Mouse (Mus musculus) stomach, embryonic 14.5 days (tissue): ENCODE results near the gene Usp53. TPM values are rescaled to one million over a fixed set of nuclear protein-coding genes. Genes with fewer than 3 reads are reported as not detected.

Experiments used
- ATAC-seq: fragments of 200-750 bp; cut with Nextera tagmentation; 2 replicates; pipeline ENCODE4 v1.8.0; 2017; ENCODE audit warnings: low read depth, moderate TSS enrichment; ENCODE audit not compliant: insufficient number of reproducible peaks, insufficient read depth, low FRiP score
- H3K27ac ChIP-seq: fragments of 300-500 bp; sonication (generic); 2 replicates; pipeline ENCODE4 v1.5.1; 2014; ENCODE audit warnings: mild to moderate bottlenecking, low read length, moderate library complexity, mixed read lengths
- H3K27me3 ChIP-seq: fragments of 300-500 bp; sonication (generic); 2 replicates; pipeline ENCODE4 v1.6.1; 2014; ENCODE audit warnings: low read length, control low read depth, mixed read lengths; ENCODE audit not compliant: control insufficient read depth, insufficient read depth
- H3K36me3 ChIP-seq: fragments of 300-500 bp; sonication (generic); 2 replicates; pipeline ENCODE4 v1.6.1; 2014; ENCODE audit warnings: mild to moderate bottlenecking, control low read depth, low read length, moderate library complexity, mixed read lengths; ENCODE audit not compliant: control insufficient read depth, insufficient read depth
- H3K4me1 ChIP-seq: fragments of 300-500 bp; sonication (generic); 2 replicates; pipeline ENCODE4 v1.6.1; 2014; ENCODE audit warnings: low read length, control low read depth, mixed read lengths; ENCODE audit not compliant: control insufficient read depth, insufficient read depth
- H3K4me2 ChIP-seq: fragments of 300-500 bp; sonication (generic); replicated peaks from 2 replicates; pipeline ENCODE4 v1.6.1; 2014; ENCODE audit warnings: low read depth, low read length, control low read depth
- H3K4me3 ChIP-seq: fragments of 300-500 bp; sonication (generic); 2 replicates; pipeline ENCODE4 v1.5.1; 2014; ENCODE audit warnings: low read depth, low read length, control low read depth
- H3K9ac ChIP-seq: fragments of 300-500 bp; sonication (generic); replicated peaks from 2 replicates; pipeline ENCODE4 v1.6.1; 2014; ENCODE audit warnings: low read depth, mild to moderate bottlenecking, control low read depth, low read length, moderate library complexity, mixed read lengths
- H3K9me3 ChIP-seq: fragments of 300-500 bp; sonication (generic); 2 replicates; pipeline ENCODE4 v1.6.1; 2016; ENCODE audit warnings: low read depth, low read length, control low read depth; ENCODE audit not compliant: control insufficient read depth
- WGBS: fragments of 180-500 bp; shearing (Covaris S2); extraction: QIAGEN DNeasy Blood & Tissue Kit; methylation state at CpG from one replicate; pipeline ENCODE4 v1.1.7; 2014; 5-methylcytosine and 5-hydroxymethylcytosine counted together
- polyA plus RNA-seq: library from polyadenylated mRNA; unstranded; fragments of >200 nt; fragmentation: Nextera tagmentation; extraction: Ambion mirVana; gene quantifications from 2 replicates; pipeline ENCODE4 v1.2.1, GENCODE M21; 2014

Usp53 gene
- polyA plus RNA-seq, 1 experiment from 2014 or later: 24.3 TPM

DNA sequence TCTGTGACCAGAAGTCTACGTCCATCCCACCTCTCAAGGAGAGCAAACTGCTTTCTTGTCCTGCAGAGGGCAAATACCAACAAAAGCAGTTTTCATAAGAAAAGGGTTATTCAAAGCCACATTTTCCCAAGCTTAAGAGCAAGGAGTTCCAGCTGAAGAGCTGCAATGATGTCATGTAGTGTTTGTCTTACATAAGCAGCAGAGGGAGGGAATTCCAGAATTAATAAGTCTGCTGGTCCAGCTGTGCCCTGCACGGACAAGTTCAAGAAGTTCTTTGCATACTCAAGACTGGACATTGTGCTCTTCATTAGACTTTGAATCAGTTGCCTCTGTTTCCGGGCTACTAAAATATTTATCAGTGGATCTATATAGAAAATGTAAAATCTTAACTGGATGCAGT is 16.7 kb upstream of the Usp53 start:
- H3K36me3 ChIP-seq: no peaks in the 10 kb centered on the region
- 67% methylated on average over 3 of the region's 3 CpGs for WGBS
- no peak overlapping the region for H3K4me2 ChIP-seq

DNA sequence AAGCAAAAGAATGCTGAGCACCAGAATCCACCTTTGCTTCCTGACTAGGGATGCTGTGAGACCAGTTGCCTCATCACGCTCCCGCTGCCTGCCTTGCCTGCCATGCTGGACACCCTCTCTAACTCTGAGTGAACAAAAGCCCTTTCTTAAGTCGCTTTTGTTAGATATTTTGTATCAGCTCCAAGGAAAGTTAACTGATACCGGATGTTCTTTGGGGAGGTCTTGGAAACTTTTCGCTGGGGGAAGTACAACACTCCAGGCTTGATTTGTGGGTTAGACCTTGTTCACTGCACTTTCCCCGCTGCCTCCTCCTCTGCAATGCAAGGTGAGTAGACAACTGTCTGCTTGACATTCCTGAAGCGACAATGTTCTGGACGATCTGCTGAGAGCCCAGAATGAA is 14.2 kb upstream of the Usp53 start:
- Histone ChIP-seq H3K4me1 (no peaks in the 10 kb centered on the region), H3K27me3 (no peaks in the 10 kb centered on the region), H3K4me2 (no peak overlapping the region), H3K27ac (no peak overlapping the region), H3K9me3 (no peaks in the 10 kb centered on the region), H3K36me3 (no peaks in the 10 kb centered on the region), H3K9ac (no peak overlapping the region), H3K4me3 (no peak overlapping the region)
- 75% methylated on average over 8 of the region's 8 CpGs for WGBS
- no peak for ATAC-seq

More for the DNA sequence above, 16.7 kb upstream of the Usp53 start:
- Histone ChIP-seq H3K4me1 (no peaks in the 10 kb centered on the region), H3K27ac (no peak overlapping the region), H3K4me3 (no peak overlapping the region), H3K27me3 (no peaks in the 10 kb centered on the region), H3K9ac (no peak overlapping the region), H3K9me3 (no peaks in the 10 kb centered on the region)
- ATAC-seq: no peak

DNA sequence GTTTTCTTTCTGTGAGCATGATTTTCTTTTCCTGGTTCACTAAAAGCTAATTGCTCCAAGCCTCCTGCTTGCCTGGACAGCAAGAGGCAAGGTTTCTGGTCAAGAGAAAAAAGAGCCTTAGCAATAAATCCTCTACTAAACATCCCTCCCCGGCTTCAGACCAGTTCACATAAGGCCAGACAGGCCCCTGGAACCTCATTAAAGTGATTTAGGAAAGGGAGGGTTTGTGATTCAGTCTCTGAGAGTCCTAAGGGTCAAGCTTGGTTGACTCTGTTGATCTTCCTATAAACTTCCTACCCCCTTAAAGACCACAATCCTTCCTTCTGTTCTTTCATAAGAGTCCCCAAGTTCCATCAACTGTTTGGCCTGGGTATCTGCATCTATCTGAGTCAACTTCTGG is 12.7 kb upstream of the Usp53 start:
- no peak overlapping the region for H3K4me3 ChIP-seq
- no peak for ATAC-seq
- 33% methylated on average over 1 of the region's 1 CpGs for WGBS
- H3K4me1 ChIP-seq: no peaks in the 10 kb centered on the region
- no peak overlapping the region for H3K27ac ChIP-seq
- no peaks in the 10 kb centered on the region for H3K36me3 ChIP-seq
- no peaks in the 10 kb centered on the region for H3K9me3 ChIP-seq
- H3K4me2 ChIP-seq: no peak overlapping the region
- H3K9ac ChIP-seq: no peak overlapping the region
- H3K27me3 ChIP-seq: no peaks in the 10 kb centered on the region

DNA sequence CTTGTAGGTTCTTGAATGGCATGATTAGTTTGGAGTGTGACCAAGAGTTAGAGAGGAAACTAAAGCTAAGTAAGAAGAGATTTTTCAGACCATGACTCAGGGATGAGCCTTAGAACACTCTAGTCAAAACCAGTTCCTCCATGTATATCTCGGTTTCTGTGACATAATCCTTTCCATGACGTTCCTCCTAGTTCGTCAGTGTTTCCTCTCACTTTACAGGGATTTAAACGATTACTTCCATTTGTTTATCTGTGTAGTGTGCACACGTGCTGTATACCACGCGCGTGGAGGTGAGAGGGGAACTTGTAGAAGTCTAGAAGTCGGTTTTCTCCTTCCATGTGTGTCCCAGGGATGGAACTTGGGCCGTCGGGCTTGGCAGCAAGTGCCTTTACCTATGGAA is 2.6 kb upstream of the Usp53 start:
- Histone ChIP-seq H3K4me3 (no peak overlapping the region), H3K4me1 (peaks cover 10% of the 10 kb centered on the region; the same call in 1 of the 2 replicates), H3K4me2 (no peak overlapping the region), H3K9me3 (no peaks in the 10 kb centered on the region), H3K27me3 (no peaks in the 10 kb centered on the region), H3K36me3 (no peaks in the 10 kb centered on the region), H3K27ac (no peak overlapping the region), H3K9ac (no peak overlapping the region)
- WGBS: 84% methylated on average over 11 of the region's 11 CpGs
- no peak for ATAC-seq

DNA sequence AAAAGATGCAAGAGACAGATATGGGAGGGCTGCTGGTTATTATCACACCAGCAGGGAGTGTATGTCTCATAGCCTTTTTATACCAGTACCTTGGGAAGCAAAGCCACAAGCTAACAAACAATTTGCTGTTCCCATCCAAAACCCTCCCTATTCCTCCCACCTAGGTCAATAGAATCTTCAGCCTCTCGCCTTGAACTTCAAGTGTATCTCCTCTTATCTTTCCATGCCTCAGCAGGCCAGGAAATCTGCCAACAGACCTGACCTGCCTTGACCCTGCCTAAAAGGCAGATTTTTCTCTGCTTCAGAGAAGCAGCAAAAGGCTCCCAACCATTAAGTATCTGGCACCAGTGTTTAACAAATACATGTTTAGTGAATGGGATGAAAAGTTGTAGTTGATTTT is 2.1 kb upstream of the Usp53 start:
- Histone ChIP-seq H3K4me2 (no peak overlapping the region), H3K9ac (no peak overlapping the region), H3K27ac (no peak overlapping the region), H3K36me3 (no peaks in the 10 kb centered on the region), H3K4me3 (no peak overlapping the region), H3K27me3 (no peaks in the 10 kb centered on the region), H3K4me1 (peaks cover 10% of the 10 kb centered on the region; the same call in 1 of the 2 replicates), H3K9me3 (no peaks in the 10 kb centered on the region)
- 23% methylated on average over 1 of the region's 1 CpGs for WGBS
- no peak for ATAC-seq

DNA sequence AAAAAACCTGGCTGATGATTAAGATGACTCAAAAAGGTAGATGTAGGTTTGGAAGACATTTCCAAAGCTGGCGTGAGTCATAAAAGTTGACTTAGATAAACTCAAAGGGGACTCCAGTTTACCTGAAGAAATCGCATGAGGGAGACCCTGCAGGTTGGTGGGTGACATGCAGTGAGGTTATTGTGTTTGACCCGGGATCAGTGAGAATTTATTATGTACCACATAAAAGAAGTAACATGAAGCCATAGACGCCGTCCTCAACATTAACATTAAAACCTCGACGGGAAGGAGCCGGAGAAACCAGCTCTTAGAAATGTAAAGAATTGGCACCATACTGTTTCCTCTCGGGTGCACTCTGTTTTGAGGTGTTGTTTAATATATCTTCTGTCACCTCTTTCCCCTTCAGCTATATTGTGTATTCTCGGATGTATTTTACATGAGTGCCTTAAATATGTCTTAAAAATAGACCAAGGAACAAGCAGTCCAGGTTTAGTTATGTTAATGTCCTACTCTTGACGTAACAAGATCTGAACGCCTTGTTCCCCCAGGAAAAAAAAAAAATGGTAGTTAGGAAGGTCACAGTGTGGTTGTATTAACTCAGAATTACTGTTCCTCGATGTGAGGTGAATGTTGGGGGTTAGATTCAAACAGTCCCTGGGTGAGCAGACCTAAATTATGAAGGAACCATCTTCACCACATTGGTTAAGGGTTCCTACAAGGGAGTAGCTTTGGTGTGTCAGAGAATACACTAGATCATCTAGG is 1.1 kb upstream of the Usp53 start:
- no peak for ATAC-seq
- 16% methylated on average over 13 of the region's 13 CpGs for WGBS
- no peaks in the 10 kb centered on the region for H3K36me3 ChIP-seq
- H3K4me2 ChIP-seq: peak overlapping the region; percentile 65
- peak overlapping the region; percentile 82 for H3K4me3 ChIP-seq
- peak overlapping the region; percentile 96 for H3K27ac ChIP-seq
- peak overlapping the region; percentile 77 for H3K9ac ChIP-seq
- H3K27me3 ChIP-seq: no peaks in the 10 kb centered on the region
- peaks cover 10% of the 10 kb centered on the region; the same call in 1 of the 2 replicates for H3K4me1 ChIP-seq
- H3K9me3 ChIP-seq: no peaks in the 10 kb centered on the region

DNA sequence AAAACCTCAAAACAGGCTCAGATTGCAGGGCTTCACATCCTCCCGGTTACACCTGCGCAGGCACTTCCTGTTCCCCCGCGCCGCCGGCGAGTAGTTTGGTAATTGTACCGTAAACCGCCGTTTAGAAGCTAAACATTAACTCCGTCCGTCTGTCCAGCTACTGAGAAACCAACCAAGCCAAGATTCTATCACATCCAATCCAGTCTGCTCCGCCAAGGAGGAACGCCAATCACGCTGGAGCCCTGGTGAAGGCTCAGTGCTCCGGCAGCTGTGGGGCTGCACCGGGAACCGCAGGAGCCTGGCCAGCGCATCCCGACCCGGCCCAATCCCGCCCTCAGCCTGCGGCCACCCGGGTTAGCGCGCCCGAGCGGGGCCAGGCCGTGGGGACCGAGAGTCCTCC is 461 bp downstream of the Usp53 start:
- Histone ChIP-seq H3K4me1 (peaks cover 10% of the 10 kb centered on the region; the same call in 1 of the 2 replicates), H3K27me3 (no peaks in the 10 kb centered on the region), H3K36me3 (no peaks in the 10 kb centered on the region), H3K9me3 (no peaks in the 10 kb centered on the region), H3K27ac (peak overlapping the region; percentile 93), H3K9ac (peak overlapping the region; percentile 83), H3K4me3 (peak overlapping the region; percentile 82), H3K4me2 (peak overlapping the region; percentile 71)
- under 1% methylated on average over 29 of the region's 30 CpGs for WGBS
- no peak for ATAC-seq

DNA sequence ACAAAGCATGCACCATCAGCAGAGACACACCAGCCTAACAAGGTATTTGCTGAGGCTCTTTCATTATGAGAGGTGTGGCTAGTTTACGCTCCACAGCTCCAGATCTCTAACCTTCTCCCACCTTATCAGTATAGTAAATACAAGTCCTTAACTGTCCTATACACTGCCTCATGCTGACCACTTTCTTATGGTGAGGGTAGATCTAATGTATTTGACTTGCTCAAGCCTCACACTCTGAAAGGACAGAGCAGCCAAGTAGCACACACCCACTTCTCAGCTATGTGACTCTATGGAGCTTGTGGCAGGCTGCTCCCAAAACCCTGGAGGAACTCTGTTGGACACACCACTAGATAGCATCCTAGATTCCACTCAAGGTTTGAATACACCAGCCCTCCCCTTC is 8.3 kb downstream of the Usp53 start:
- H3K36me3 ChIP-seq: no peaks in the 10 kb centered on the region
- H3K4me2 ChIP-seq: no peak overlapping the region
- H3K4me3 ChIP-seq: no peak overlapping the region
- H3K9ac ChIP-seq: no peak overlapping the region
- H3K4me1 ChIP-seq: 0 out of 2 replicates have a peak, but pooled peaks cover 8% of the 10 kb centered on the region
- peak; percentile 42; the same call in 1 of the 2 replicates for ATAC-seq
- no peaks in the 10 kb centered on the region for H3K9me3 ChIP-seq
- no peaks in the 10 kb centered on the region for H3K27me3 ChIP-seq
- no peak overlapping the region for H3K27ac ChIP-seq
- 67% methylated on average over 1 of the region's 1 CpGs for WGBS

DNA sequence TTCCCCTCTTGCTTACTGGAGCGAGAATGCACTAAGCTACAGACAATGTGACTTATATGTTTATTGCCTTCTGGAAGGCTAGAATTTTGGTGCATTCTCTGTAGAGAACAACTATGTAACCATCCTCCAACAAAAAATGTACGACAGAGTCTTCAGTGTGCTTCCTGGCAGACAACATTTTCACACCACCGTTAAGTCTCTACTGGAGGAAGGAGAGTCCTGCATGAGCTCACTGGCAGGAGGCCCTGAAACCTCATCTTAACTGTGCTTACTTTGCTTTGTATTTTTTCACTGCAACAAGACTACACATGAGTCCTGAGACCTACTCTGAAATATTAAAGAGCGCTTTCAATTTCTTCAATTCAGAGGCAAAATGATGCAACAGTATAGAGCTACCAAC is 8.9 kb downstream of the Usp53 start:
- no peak overlapping the region for H3K9ac ChIP-seq
- H3K4me1 ChIP-seq: 0 out of 2 replicates have a peak, but pooled peaks cover 8% of the 10 kb centered on the region
- 73% methylated on average over 4 of the region's 4 CpGs for WGBS
- H3K36me3 ChIP-seq: no peaks in the 10 kb centered on the region
- H3K27ac ChIP-seq: no peak overlapping the region
- no peaks in the 10 kb centered on the region for H3K27me3 ChIP-seq
- H3K4me3 ChIP-seq: no peak overlapping the region
- no peaks in the 10 kb centered on the region for H3K9me3 ChIP-seq
- no peak for ATAC-seq
- H3K4me2 ChIP-seq: no peak overlapping the region
